Comparison of ENCODE assay signal across 8 mouse cellular contexts in genomic region chr9:121704261-121704645, GRCm38 (mm10). TPM values are rescaled to one million over a fixed set of nuclear protein-coding genes. Genes with fewer than 3 reads are reported as not detected.
DNase-seq lines count a peak whose midpoint lies in the region; ATAC-seq and TF ChIP-seq lines count a peak whose summit lies in the region.

No protein-coding gene starts in this region.

- WGBS in heart, embryonic 15.5 days = 35% methylated on average over 11 of the region's 11 CpGs
- 37% methylated on average over 11 of the region's 11 CpGs for WGBS in hindbrain, embryonic 13.5 days
- 37% methylated on average over 11 of the region's 11 CpGs for WGBS in midbrain, embryonic 13.5 days

- H3K4me3 ChIP-seq in heart, embryonic 15.5 days = peak overlapping the region; percentile 70
- peak overlapping the region; percentile 82 for H3K4me3 ChIP-seq in bone marrow macrophage, adult 2 months (ENCODE audit: insufficient read depth, low read length)
- H3K4me3 ChIP-seq in hindbrain, embryonic 13.5 days = peak overlapping the region; percentile 80
- H3K4me3 ChIP-seq in midbrain, embryonic 13.5 days (replicated peaks) = peak overlapping the region; percentile 83

- H3K9ac ChIP-seq in heart, embryonic 15.5 days = peak overlapping the region; percentile 70
- peak overlapping the region; percentile 88 for H3K9ac ChIP-seq in hindbrain, embryonic 13.5 days
- peak overlapping the region; percentile 86 for H3K9ac ChIP-seq in midbrain, embryonic 13.5 days (replicated peaks)

- no peak overlapping the region for H3K27ac ChIP-seq in heart, embryonic 15.5 days
- H3K27ac ChIP-seq in bone marrow macrophage, adult 2 months (ENCODE audit: insufficient read depth, low read depth, low read length) = peak overlapping the region; percentile 25; the same call in 1 of the 2 replicates
- H3K27ac ChIP-seq in hindbrain, embryonic 13.5 days = peak overlapping the region; percentile 86; the same call in 1 of the 2 replicates
- peak overlapping the region; percentile 81; the same call in 1 of the 2 replicates for H3K27ac ChIP-seq in midbrain, embryonic 13.5 days

- TF ChIP-seq POLR2A in bone marrow macrophage, adult 2 months (IDR thresholded peaks at IDR 0.05; ENCODE audit: borderline replicate concordance, low read depth, low read length) = no peak

- no peak for ATAC-seq in heart, embryonic 15.5 days (replicated peaks; ENCODE audit: insufficient number of reproducible peaks, insufficient read depth, low FRiP score, low read depth)
- no peak for ATAC-seq in hindbrain, embryonic 13.5 days (ENCODE audit: low FRiP score)
- ATAC-seq in midbrain, embryonic 13.5 days = 0 out of 2 replicates have a peak, but pooled peaks have one; percentile 1

- no peak for TF ChIP-seq CTCF in bone marrow macrophage, adult 2 months (IDR thresholded peaks at IDR 0.05; ENCODE audit: low read depth, low read length)

- no peaks in the 10 kb centered on the region for H3K27me3 ChIP-seq in heart, embryonic 15.5 days
- 0 out of 2 replicates have a peak, but pooled peaks cover 4% of the 10 kb centered on the region for H3K27me3 ChIP-seq in hindbrain, embryonic 13.5 days
- H3K27me3 ChIP-seq in midbrain, embryonic 13.5 days = no peaks in the 10 kb centered on the region; the same call in 1 of the 2 replicates

- H3K4me2 ChIP-seq in heart, embryonic 15.5 days = peak overlapping the region; percentile 90
- peak overlapping the region; percentile 94 for H3K4me2 ChIP-seq in hindbrain, embryonic 13.5 days
- peak overlapping the region; percentile 95 for H3K4me2 ChIP-seq in midbrain, embryonic 13.5 days (replicated peaks)

- no peaks in the 10 kb centered on the region for H3K36me3 ChIP-seq in heart, embryonic 15.5 days
- peaks cover 12% of the 10 kb centered on the region for H3K36me3 ChIP-seq in hindbrain, embryonic 13.5 days
- peaks cover 13% of the 10 kb centered on the region for H3K36me3 ChIP-seq in midbrain, embryonic 13.5 days

- H3K9me3 ChIP-seq in heart, embryonic 15.5 days (replicated peaks) = no peaks in the 10 kb centered on the region
- no peaks in the 10 kb centered on the region for H3K9me3 ChIP-seq in hindbrain, embryonic 13.5 days
- H3K9me3 ChIP-seq in midbrain, embryonic 13.5 days = no peaks in the 10 kb centered on the region

- peaks cover 17% of the 10 kb centered on the region for H3K4me1 ChIP-seq in heart, embryonic 15.5 days (replicated peaks)
- peaks cover 44% of the 10 kb centered on the region for H3K4me1 ChIP-seq in bone marrow macrophage, adult 2 months (ENCODE audit: control insufficient read depth, insufficient read depth, low read length)
- peaks cover 33% of the 10 kb centered on the region for H3K4me1 ChIP-seq in hindbrain, embryonic 13.5 days (replicated peaks)
- peaks cover 32% of the 10 kb centered on the region for H3K4me1 ChIP-seq in midbrain, embryonic 13.5 days (replicated peaks)

- no peak for DNase-seq in heart, postnatal 10 days
- DNase-seq in frontal cortex, postnatal 36 days (ENCODE audit: low spot score in 2 of 2) = no peak
- DNase-seq in embryo, embryonic 11 days = no peak
- no peak for DNase-seq in urinary bladder, adult 2 months (ENCODE audit: low spot score)

- intact Hi-C loops in heart, postnatal 10 days (cut with DNase I) = no loop called here

RNA-seq across cellular contexts. Expression of gene Sec22c, which starts 1.0 kb away (rescaled TPM):
- polyA plus RNA-seq in heart, embryonic 15.5 days (2015; fragmentation: Nextera tagmentation; extraction: Ambion mirVana) = 5.7 and 6.0 TPM in 2 replicates
- total RNA-seq in heart, postnatal 10 days (2021) = 1 to 10 TPM; 3.3 to 5.7 TPM
- 9.3 and 14.2 TPM in 2 replicates for polyA plus RNA-seq in bone marrow macrophage, adult 2 months (2012; ENCODE audit: insufficient read depth, insufficient read length, missing spikeins)
- polyA plus RNA-seq in hindbrain, embryonic 13.5 days (2015; fragmentation: Nextera tagmentation; extraction: Ambion mirVana) = 28.9 and 33.5 TPM in 2 replicates
- 31.1 and 36.1 TPM in 2 replicates for polyA plus RNA-seq in midbrain, embryonic 13.5 days (2015; fragmentation: Nextera tagmentation; extraction: Ambion mirVana)
- polyA plus RNA-seq in urinary bladder, adult 2 months (2012; rRNA removed) = 4.3 and 5.0 TPM in 2 replicates

RNA-seq across cellular contexts. Expression of gene Ss18l2, which starts 5.9 kb away (rescaled TPM):
- 153 and 193 TPM in 2 replicates for polyA plus RNA-seq in heart, embryonic 15.5 days (2015; fragmentation: Nextera tagmentation; extraction: Ambion mirVana)
- 100 to 1,000 TPM; 133 to 136 TPM for total RNA-seq in heart, postnatal 10 days (2021)
- 27.5 and 34.0 TPM in 2 replicates for polyA plus RNA-seq in bone marrow macrophage, adult 2 months (2012; ENCODE audit: insufficient read depth, insufficient read length, missing spikeins)
- 162 and 166 TPM in 2 replicates for polyA plus RNA-seq in hindbrain, embryonic 13.5 days (2015; fragmentation: Nextera tagmentation; extraction: Ambion mirVana)
- 146 TPM in 2 replicates for polyA plus RNA-seq in midbrain, embryonic 13.5 days (2015; fragmentation: Nextera tagmentation; extraction: Ambion mirVana)
- polyA plus RNA-seq in urinary bladder, adult 2 months (2012; rRNA removed) = 44.2 and 46.8 TPM in 2 replicates

RNA-seq across cellular contexts. Expression of gene Nktr, which starts 14.7 kb away (rescaled TPM):
- polyA plus RNA-seq in heart, embryonic 15.5 days (2015; fragmentation: Nextera tagmentation; extraction: Ambion mirVana) = 43.6 and 46.0 TPM in 2 replicates
- total RNA-seq in heart, postnatal 10 days (2021) = 10 to 100 TPM; 46.9 to 47.7 TPM
- 109 and 111 TPM in 2 replicates for polyA plus RNA-seq in bone marrow macrophage, adult 2 months (2012; ENCODE audit: insufficient read depth, insufficient read length, missing spikeins)
- polyA plus RNA-seq in hindbrain, embryonic 13.5 days (2015; fragmentation: Nextera tagmentation; extraction: Ambion mirVana) = 64.6 and 67.4 TPM in 2 replicates
- polyA plus RNA-seq in midbrain, embryonic 13.5 days (2015; fragmentation: Nextera tagmentation; extraction: Ambion mirVana) = 69.0 and 71.1 TPM in 2 replicates
- polyA plus RNA-seq in urinary bladder, adult 2 months (2012; rRNA removed) = 89.1 and 120 TPM in 2 replicates

RNA-seq across cellular contexts. Expression of gene Zfp651, which starts 54.9 kb away (rescaled TPM):
- 18.2 and 23.0 TPM in 2 replicates for polyA plus RNA-seq in heart, embryonic 15.5 days (2015; fragmentation: Nextera tagmentation; extraction: Ambion mirVana)
- 10 to 100 TPM; 89.0 to 98.3 TPM for total RNA-seq in heart, postnatal 10 days (2021)
- 0.38 and 0.39 TPM in 2 replicates for polyA plus RNA-seq in bone marrow macrophage, adult 2 months (2012; ENCODE audit: insufficient read depth, insufficient read length, missing spikeins)
- polyA plus RNA-seq in hindbrain, embryonic 13.5 days (2015; fragmentation: Nextera tagmentation; extraction: Ambion mirVana) = 11.5 and 13.3 TPM in 2 replicates
- polyA plus RNA-seq in midbrain, embryonic 13.5 days (2015; fragmentation: Nextera tagmentation; extraction: Ambion mirVana) = 6.7 and 12.0 TPM in 2 replicates
- polyA plus RNA-seq in urinary bladder, adult 2 months (2012; rRNA removed) = 55.2 and 76.1 TPM in 2 replicates
